Mouse (Mus musculus) neutrophil, adult 5-6 weeks (primary cell): ENCODE results near the gene Cplx2. TPM values are rescaled to one million over a fixed set of nuclear protein-coding genes. Genes with fewer than 3 reads are reported as not detected.
A peak's percentile ranks its signal among the peaks of the same experiment; 100 is the strongest.

Experiments used
- ATAC-seq: fragments of 151-379, 151-347 bp; 2 replicates; pipeline ENCODE4 v1.8.0; 2017; ENCODE audit warnings: mild to moderate bottlenecking, moderate TSS enrichment; ENCODE audit not compliant: insufficient number of reproducible peaks, poor library complexity, low FRiP score, severe bottlenecking; ENCODE audit errors: extremely low read depth
- total RNA-seq: library from RNA; stranded (forward); fragments of 200-1000 nt; gene quantifications from 2 replicates; pipeline ENCODE4 v1.2.3, GENCODE M21; 2017

The Cplx2 gene
- total RNA-seq, 1 experiment from 2014 or later, result 2.7 TPM

DNA sequence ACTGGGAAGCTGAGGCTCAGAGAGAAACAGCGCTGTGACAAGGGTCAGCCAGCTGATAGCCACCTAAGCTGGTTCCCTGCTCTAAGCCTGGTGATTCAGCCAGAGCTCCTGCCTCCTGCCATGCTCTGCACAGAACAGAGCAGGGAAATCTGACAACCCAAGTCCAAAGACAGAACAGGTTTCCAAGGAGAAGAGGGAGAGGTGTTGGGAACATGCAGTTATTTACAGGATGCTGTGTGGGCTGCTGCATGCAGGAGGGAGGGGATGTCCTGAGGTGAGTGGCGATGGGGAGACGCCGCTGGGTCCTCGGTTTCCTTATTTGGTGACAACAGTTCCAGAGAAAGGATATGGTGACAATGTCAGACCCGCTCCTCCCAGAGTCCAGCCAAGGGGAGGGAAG is 12.0 kb upstream of the Cplx2 start:
- no peak for ATAC-seq

DNA sequence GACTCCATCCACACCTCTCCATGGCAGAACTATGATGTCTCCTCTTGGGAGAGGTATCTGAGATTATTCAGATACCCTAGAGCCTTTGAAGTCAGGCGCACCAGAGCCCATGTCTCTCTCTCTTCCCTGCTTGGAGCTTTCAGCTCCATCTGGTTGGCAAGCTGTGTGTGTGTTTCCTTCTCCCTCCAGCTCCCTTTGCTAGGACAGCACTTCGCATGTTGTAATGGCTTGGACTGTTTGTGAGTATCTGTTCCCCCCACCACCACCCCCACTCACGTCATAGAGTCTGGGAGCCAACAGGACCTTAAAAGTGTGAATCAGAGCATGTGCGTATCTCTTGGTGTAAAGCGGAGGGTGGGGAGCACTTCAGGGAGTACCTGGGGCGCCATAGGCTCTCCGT is 6.5 kb upstream of the Cplx2 start:
- no peak for ATAC-seq

GRCm38 (mm10) chr13:54367758-54368157 is 3.4 kb upstream of the Cplx2 start:
- peak; percentile 28 for ATAC-seq

- no peak for ATAC-seq
These were observed 3.0 kb upstream of the Cplx2 start for GRCm38 (mm10) chr13:54368181-54368580.

GRCm38 (mm10) chr13:54371387-54372330 is 510 bp downstream of the Cplx2 start:
- peak; percentile 42 for ATAC-seq

DNA sequence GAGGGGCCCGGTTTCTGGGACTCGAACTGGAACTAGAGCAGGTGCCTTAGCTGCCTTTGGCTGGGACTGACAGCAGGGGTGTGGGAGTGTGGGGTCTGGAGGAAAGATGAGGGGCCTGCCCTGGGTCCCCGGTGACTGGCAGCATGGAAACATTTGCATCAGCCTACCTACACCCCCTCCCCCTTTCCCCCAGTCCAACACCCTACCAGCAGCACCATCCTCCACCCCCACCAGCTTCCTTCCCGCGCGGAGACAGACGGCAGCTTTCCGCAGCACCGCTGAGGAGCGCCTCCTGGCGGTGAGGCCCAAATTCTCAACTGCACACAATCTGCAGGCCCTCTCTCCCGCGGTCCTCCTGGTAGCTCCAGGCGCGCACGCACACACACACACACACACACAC is 1.5 kb downstream of the Cplx2 start:
- ATAC-seq, result peak; percentile 43; the same call in 1 of the 2 replicates

DNA sequence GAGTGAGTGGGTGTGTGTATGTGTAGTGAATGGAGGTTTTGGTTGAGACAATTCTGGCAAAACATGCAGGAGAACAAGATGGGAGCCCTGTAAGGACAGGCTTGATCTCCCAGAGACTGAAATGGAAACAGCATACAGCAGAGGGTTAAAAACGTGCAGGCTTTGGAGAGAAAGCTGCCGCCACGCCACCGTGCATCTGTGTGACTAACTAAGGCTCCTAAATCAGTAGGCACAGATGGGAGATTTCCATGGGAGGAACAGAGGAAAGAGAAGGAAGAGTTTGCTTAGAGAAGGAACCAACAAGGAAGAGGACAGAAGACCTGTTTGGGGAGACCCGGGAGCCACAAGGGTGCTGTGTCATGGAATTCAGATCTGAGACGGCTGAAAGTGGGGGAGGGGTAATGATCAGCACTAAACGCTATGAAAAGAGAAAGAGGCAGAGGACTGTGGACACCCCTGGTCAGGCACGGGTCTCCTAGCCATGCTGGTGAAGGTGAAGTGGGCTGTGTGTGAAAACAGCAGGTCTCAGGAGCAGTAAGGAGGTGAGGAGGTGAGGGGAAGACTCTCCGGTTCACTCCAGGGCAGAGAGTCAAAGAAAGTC is 3.1 kb downstream of the Cplx2 start:
- ATAC-seq, result no peak

DNA sequence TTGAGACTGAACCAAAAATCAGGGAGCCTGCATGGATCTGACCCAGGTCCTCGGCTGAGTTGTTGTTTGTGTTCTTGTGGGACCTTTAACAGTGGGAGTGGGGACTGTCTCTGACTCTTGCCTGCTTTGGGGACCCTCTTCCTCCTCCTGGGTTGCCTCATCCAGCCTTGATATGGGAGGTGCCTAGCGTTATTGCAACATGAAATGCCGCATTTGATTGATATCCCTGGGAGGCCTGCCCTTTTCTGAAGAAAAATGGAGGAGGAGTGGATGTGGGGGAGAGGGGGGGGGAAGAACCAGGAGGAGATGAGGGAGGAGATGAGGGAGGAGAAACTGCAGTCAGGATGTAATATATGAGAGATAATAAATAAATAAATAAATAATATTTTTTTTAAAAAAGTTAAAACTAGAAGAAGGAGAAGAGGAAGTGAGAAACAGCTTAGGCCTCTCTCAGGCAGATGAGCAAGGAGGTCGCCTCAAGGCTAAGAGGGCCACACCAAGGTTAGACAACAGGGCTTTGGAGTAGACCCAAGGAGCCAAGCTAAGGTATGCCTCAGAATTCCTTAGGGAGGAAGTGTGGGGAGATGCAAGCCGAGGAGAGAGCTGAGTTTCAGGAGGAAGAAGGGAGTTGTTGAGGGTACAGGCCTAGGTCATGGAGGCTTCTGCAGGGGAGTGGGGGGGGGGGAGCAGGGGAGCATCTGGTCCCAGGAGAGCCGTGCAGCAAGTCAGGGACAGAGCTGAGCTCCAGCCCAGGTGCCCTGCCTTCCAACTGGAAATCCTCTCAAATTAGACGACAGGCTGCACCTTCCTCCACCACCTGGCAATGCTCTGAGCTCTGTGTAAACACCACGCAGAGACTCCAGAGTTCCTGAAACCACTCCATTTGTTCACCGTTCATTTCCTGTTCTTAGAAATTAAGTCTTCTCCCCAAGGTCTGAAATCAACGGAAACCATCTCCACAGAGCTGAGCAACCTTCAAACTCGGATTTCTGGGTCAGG is 4.6 kb downstream of the Cplx2 start:
- ATAC-seq, result no peak

GRCm38 (mm10) chr13:54376736-54377135 is 5.6 kb downstream of the Cplx2 start:
- no peak for ATAC-seq

DNA sequence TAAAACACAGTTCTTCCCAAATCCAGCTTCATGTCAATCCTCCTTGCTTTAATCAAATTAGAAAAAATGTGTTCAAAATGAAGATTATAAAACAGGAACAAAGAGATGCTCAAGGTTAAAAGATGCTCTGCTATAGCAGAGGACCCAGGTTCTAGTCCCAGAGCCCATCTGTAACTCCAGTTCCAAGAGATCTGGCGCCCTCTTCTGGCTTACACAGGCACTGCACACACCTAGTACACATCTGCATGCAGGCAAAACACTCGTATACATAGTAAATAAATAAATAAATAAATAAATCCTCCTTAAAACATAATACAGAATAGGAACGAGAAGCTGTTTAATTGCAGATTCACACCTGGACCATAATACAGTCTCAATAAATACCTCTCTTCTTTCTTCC is 6.9 kb downstream of the Cplx2 start:
- no peak for ATAC-seq

- ATAC-seq, result no peak
These were observed 9.3 kb downstream of the Cplx2 start for GRCm38 (mm10) chr13:54380421-54380820.

DNA sequence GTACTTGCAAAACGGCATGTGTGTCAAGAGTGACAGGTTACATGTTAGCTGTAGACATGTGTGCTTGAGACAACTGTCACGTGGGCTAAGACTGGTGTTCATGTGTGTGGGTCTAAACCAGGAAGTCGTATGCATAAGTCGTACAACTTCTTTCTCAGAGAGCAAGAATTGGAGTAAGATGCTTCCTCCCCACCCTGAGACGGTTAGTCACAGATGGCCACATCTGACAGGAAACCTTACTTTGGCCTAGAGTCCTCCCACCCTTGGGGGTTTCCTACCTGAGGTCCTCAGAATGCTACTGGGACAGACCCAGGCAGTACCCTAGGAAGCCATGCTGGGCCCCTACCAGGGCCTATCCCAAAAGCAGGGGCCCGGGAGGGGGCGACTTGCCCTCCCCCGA is 10.2 kb downstream of the Cplx2 start:
- peak; percentile 40 for ATAC-seq

GRCm38 (mm10) chr13:54383531-54383930 is 12.4 kb downstream of the Cplx2 start:
- ATAC-seq, result no peak

GRCm38 (mm10) chr13:54384518-54384917 is 13.4 kb downstream of the Cplx2 start:
- ATAC-seq, result no peak

- ATAC-seq, result no peak
These were observed 14.2 kb downstream of the Cplx2 start for GRCm38 (mm10) chr13:54385008-54386004.

DNA sequence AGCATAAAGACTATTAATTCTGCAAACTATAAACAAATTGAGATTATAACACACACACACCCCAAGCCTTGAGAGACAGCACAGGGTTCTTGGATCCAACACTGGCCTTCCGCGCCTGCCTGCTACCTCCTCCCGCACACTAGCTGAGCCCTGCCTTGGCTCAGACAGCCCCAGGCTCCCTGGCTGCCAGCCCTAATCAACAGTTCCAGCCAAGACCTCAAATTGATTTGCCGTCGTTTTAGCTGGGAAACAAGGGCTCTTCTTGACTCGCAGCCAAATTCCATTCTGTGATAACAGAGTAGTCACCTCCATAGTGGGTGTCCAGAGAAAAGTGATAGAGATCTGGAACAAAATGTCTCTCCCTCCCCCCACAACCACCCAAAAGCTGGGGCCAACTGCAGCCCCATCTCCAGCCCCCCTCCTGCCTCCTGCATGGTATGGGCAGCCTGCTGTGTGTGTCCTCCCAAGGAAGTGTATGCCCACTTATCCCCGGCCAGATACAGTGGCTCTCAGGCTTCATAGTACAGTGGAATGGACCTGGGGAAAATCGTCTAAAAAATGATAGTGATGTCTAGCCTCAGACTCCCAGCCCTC is 18.9 kb downstream of the Cplx2 start:
- ATAC-seq, result no peak

DNA sequence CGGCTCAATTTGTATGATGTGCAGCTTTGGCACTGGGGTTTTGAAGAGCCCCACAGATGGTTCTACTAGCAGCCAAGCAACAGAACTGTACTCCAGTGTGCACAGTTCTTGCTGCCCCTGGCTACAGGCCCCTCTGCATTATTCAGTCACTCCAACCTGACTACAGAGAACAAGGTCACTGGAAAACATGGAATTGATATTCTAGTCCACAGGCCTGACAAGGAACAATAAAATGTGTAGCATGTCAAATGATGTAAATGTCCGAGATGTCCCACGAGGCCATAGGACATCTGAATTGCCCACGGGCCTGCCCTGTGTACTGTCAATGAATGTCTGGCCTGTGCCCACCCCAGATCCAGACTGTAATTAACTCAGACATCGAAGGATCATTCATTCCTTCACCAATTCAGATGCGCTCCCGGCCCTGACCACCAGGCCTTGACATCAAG is 19.4 kb downstream of the Cplx2 start:
- no peak for ATAC-seq

- no peak for ATAC-seq
These were observed 20.2 kb downstream of the Cplx2 start for GRCm38 (mm10) chr13:54391313-54391712.
